Mouse (Mus musculus): ENCODE data around the gene Cpeb3.

DNA sequence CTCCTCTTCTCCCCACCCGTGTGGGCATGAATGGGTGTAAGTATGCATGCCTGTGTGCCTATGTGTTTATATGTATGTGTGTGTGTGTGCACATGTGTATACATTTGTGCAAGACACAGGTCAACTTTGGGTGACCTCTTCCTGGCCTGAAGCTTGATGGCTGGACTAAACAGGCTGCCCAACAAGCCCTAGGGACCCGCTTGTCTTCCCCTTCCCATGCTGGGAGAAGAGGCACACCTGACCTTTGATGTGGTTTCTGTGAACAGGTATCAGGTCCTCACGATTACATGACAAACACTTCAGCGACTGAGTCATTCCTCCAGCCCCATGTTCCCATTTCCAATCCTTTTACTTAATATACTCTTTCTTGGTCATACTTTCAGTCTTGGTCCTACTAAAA lies 131.8 kb downstream of the Cpeb3 start:
- TF ChIP-seq MAFK (IDR thresholded peaks at IDR 0.05; ENCODE audit: insufficient read depth, low read depth, low read length), result no peak
- no peak for TF ChIP-seq ZC3H11A (IDR thresholded peaks at IDR 0.05; ENCODE audit: borderline replicate concordance, low read depth, low read length)
- TF ChIP-seq CHD2 (IDR thresholded peaks at IDR 0.05; ENCODE audit: low read depth, low read length), result no peak

All from ES-E14 (cell line).